Mouse (Mus musculus): ENCODE data around the gene Ubxn1.
A peak's percentile ranks its signal among the peaks of the same experiment; 100 is the strongest.

The Ubxn1 gene

DNA sequence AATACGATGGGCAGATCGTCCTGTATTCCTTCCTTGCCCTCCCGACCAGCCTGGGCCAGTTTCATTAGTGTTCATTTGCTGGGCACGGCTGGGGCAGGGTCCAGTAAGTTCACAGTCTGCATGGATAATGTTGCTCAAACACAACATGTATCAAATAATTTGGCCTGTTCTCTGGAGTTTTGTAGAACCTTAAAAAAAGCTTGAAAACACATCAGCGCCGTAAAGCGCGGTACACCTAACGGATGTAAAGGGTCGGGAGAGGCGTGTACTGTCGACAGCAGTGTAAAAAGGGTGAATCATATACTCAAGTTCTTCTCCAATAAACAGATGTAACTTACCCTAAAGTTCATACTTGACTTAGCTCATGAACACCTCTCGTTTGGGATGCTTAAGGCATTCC lies 27.3 kb downstream of the Ubxn1 start:
- no peak for ATAC-seq (ENCODE audit: low TSS enrichment)

- no peak for ATAC-seq (ENCODE audit: low TSS enrichment)
Measured at GRCm38 (mm10) chr19:8899079-8899478, 27.8 kb downstream of the Ubxn1 start.

DNA sequence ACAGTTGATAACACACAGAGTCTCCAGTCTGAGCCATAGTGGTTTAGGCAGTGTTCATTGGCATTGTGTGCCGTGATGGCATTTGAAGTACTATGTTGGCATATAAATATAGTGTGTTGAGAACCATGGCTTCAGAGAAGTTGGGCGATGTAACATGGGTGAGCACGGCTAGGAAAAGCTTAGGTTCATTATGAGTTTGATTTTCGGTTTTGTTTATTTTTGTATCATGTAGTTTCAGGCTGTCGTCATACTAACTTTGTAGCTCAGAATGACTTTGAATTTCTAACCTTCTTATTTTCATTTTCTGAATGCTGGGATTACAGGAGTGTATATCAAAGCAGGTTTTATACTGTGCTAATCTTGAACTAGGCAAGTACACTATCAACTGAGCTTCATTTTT lies 32.1 kb downstream of the Ubxn1 start:
- no peak for ATAC-seq (ENCODE audit: low TSS enrichment)

GRCm38 (mm10) chr19:8908531-8908930 lies 37.2 kb downstream of the Ubxn1 start:
- no peak for ATAC-seq (ENCODE audit: low TSS enrichment)

- ATAC-seq (ENCODE audit: low TSS enrichment) = peak; percentile 65
Measured at GRCm38 (mm10) chr19:8911810-8912209, 40.5 kb downstream of the Ubxn1 start.

DNA sequence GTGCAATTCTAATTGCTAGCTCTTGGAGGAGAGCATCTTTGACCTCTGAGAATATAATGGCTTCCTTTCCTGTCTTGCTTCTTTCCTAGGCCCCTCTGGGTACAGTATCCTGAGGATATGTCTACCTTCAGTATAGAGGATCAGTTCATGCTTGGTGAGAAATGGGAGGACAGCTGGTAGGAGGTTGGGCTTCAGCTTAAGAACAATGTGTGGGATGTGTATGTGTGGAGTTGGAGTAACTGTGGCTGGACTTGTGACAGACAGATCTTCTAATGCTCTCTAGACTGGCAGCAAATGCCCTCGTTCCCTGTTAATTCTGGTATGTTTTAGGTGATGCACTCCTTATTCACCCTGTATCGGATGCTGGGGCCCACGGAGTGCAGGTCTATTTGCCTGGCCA lies 42.9 kb downstream of the Ubxn1 start:
- ATAC-seq (ENCODE audit: low TSS enrichment) = peak; percentile 86

DNA sequence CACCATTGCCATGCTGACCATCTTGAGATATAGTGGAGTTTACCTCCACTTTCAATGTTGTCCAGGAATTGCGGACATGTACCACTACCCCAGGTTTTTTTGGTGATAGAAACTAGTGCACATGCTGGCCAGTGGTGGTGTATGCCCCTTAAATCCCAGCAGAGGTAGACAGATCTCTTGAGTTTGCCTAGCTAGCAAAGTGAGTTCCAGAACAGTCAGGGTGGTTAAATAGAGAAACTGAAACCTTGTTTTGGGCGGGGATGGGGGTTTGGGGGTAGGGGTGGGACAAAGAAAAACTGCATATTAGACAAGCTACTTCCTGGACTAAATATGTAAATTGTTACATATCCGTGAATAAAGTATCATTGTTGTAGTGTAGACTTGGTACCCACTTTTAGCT lies 47.7 kb downstream of the Ubxn1 start:
- no peak for ATAC-seq (ENCODE audit: low TSS enrichment)

GRCm38 (mm10) chr19:8919684-8920072 lies 48.4 kb downstream of the Ubxn1 start:
- ATAC-seq (ENCODE audit: low TSS enrichment) = no peak

GRCm38 (mm10) chr19:8920073-8920736 lies 48.9 kb downstream of the Ubxn1 start, which contains the start of gene B3gat3:
Gene B3gat3 (plus strand): TSS chr19:8920374.
- ATAC-seq (ENCODE audit: low TSS enrichment) = peak; percentile 98

- peak; percentile 14; the same call in 1 of the 2 replicates for ATAC-seq (ENCODE audit: low TSS enrichment)
Measured at GRCm38 (mm10) chr19:8920836-8921291, 49.6 kb downstream of the Ubxn1 start.

- ATAC-seq (ENCODE audit: low TSS enrichment) = no peak
Measured at GRCm38 (mm10) chr19:8921741-8922140, 50.4 kb downstream of the Ubxn1 start.
